Mouse (Mus musculus): ENCODE measurements around the gene Mdm2. TPM values are rescaled to one million over a fixed set of nuclear protein-coding genes. Genes with fewer than 3 reads are reported as not detected.
A peak's percentile ranks its signal among the peaks of the same experiment; 100 is the strongest.
"Not testable (repeated sequence)": the region's sequence is repeated elsewhere in the genome, so short reads cannot be mapped to it uniquely, and the experiment has no call there.

Mdm2 gene
- 57.9 and 63.5 TPM in 2 replicates for polyA plus RNA-seq (2014; fragmentation: Nextera tagmentation; extraction: Ambion mirVana)

DNA sequence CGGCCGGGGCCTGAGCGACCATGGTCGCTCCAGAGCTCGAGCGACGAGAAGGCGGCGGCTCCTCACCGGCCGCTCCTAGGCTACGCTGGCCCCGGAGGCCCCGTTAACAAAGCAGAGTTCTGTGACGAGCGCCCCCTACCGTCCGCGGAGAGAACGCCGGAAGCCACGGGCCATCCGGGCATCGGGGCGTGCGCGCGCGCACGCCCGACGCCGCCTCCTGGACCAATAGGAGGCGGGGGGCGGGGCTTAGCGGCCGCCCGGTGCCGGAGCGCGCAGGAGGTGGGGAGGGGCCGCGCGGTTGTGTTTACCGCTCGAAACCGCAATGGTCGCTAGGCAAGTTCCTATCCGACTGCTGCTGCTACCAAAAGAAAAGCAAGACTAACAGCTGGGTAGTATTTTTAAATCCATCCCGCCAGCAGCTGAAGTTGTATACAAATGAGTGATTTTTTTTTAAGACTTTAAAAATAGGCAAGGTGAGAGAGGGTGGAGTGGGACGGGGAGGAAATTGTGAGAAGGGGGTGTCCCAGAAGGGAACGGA is at the start of gene Mdm2:
TSS of gene Mdm2 (minus strand) at position 155 of the 538 bp plus-strand sequence.
- Histone ChIP-seq H3K27me3 (ENCODE audit: control insufficient read depth, insufficient read depth, low read length) (no peaks in the 10 kb centered on the region), H3K4me3 (ENCODE audit: low read depth, low read length) (peak within 1 kb of the TSS; percentile 93), H3K4me1 (ENCODE audit: control insufficient read depth, insufficient read depth, low read length) (peaks cover 20% of the 10 kb centered on the region; the same call in 1 of the 2 replicates), H3K9ac (replicated peaks; ENCODE audit: low read depth, low read length) (peak within 1 kb of the TSS; percentile 100), H3K36me3 (ENCODE audit: control insufficient read depth, insufficient read depth, low read length) (no peaks in the 10 kb centered on the region; the same call in 1 of the 2 replicates), H3K9me3 (ENCODE audit: control insufficient read depth, low read length) (no peaks in the 10 kb centered on the region), H3K4me2 (ENCODE audit: low read depth, low read length) (peak within 1 kb of the TSS; percentile 81), H3K27ac (ENCODE audit: low read depth, low read length) (peak within 1 kb of the TSS; percentile 99)
- under 1% methylated on average over 48 of the region's 52 CpGs for WGBS
- ATAC-seq (ENCODE audit: low read depth) = peak; percentile 93

DNA sequence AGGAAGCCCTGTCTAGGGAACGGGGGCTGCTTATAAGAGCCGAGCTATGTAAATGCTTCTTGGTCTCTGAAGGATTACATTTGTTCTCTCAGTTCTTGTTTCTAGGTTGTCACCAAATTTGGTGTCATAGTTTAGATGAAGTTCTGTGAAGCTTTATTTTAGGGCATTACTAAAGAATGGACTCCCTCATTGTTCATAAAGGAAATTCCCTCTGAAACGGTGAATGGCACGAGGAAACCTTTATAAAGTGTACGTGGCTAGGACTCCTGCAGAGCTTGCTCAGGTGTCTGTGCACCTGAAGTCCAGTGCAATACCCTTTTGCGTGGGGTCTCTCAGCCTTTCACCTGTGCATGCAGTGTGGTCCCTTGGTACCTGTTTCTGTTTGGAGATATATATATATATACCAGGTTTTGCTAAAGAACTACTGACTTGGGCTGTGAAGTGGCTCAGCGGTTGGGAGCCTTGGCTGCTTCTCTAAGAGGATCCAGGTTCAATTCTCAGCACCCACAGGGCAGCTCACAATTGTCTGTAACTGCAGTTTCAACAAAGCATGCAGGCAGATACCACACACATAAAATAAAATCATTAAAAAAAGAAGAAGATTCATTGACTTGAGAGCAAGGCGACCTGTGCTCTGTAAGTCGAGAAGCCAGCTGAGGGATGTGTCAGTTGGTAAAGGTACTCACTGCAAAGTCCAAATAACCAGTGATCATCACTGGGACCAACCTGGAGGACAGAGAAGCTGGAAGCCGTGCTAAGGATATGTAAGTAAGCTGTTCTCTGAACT is 49.5 kb upstream of the Mdm2 start:
- WGBS = 94% methylated on average over 10 of the region's 10 CpGs
- H3K36me3 ChIP-seq (ENCODE audit: control insufficient read depth, insufficient read depth, low read length) = peaks cover 59% of the 10 kb centered on the region

GRCm38 (mm10) chr10:117758749-117759727 is 48.5 kb upstream of the Mdm2 start:
- Histone ChIP-seq H3K4me2 (ENCODE audit: low read depth, low read length) (no peak overlapping the region), H3K4me3 (ENCODE audit: low read depth, low read length) (no peak overlapping the region), H3K9me3 (ENCODE audit: control insufficient read depth, low read length) (no peaks in the 10 kb centered on the region), H3K36me3 (ENCODE audit: control insufficient read depth, insufficient read depth, low read length) (peaks cover 64% of the 10 kb centered on the region), H3K27me3 (ENCODE audit: control insufficient read depth, insufficient read depth, low read length) (no peaks in the 10 kb centered on the region), H3K27ac (ENCODE audit: low read depth, low read length) (no peak overlapping the region), H3K9ac (replicated peaks; ENCODE audit: low read depth, low read length) (no peak overlapping the region), H3K4me1 (ENCODE audit: control insufficient read depth, insufficient read depth, low read length) (no peaks in the 10 kb centered on the region)
- ATAC-seq (ENCODE audit: low read depth) = no peak
- WGBS = 92% methylated on average over 18 of the region's 18 CpGs

More for the DNA sequence above, 49.5 kb upstream of the Mdm2 start:
- no peaks in the 10 kb centered on the region for H3K9me3 ChIP-seq (ENCODE audit: control insufficient read depth, low read length)
- H3K9ac ChIP-seq (replicated peaks; ENCODE audit: low read depth, low read length) = no peak overlapping the region
- no peak overlapping the region for H3K27ac ChIP-seq (ENCODE audit: low read depth, low read length)
- H3K4me2 ChIP-seq (ENCODE audit: low read depth, low read length) = no peak overlapping the region
- ATAC-seq (ENCODE audit: low read depth) = no peak
- H3K4me3 ChIP-seq (ENCODE audit: low read depth, low read length) = no peak overlapping the region
- H3K4me1 ChIP-seq (ENCODE audit: control insufficient read depth, insufficient read depth, low read length) = no peaks in the 10 kb centered on the region
- no peaks in the 10 kb centered on the region for H3K27me3 ChIP-seq (ENCODE audit: control insufficient read depth, insufficient read depth, low read length)

DNA sequence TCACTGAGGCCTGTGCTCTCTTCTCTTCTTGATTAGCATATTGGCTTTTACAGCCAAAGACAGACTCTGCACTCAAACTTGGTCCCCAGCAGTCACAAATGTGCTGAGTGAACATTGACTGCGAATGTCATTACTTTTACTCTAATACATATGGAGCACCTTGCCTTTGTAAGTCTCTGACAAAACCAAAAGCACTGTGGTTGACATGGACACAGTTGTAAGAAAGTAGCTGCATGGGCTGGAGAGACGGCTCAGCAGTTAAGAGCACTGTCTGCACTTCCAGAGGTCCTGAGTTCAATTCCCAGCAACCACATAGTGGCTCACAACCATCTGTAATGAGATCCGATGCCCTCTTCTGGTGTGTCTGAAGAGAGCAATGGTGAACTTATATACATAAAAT is 47.8 kb upstream of the Mdm2 start:
- not testable (repeated sequence) for H3K4me3 ChIP-seq (ENCODE audit: low read depth, low read length); H3K9ac ChIP-seq (replicated peaks; ENCODE audit: low read depth, low read length); ATAC-seq (ENCODE audit: low read depth); H3K27ac ChIP-seq (ENCODE audit: low read depth, low read length); H3K4me2 ChIP-seq (ENCODE audit: low read depth, low read length); H3K9me3 ChIP-seq (ENCODE audit: control insufficient read depth, low read length); H3K27me3 ChIP-seq (ENCODE audit: control insufficient read depth, insufficient read depth, low read length); H3K4me1 ChIP-seq (ENCODE audit: control insufficient read depth, insufficient read depth, low read length)
- H3K36me3 ChIP-seq (ENCODE audit: control insufficient read depth, insufficient read depth, low read length) = peaks cover 64% of the 10 kb centered on the region
- WGBS = 99% methylated on average over 3 of the region's 3 CpGs

DNA sequence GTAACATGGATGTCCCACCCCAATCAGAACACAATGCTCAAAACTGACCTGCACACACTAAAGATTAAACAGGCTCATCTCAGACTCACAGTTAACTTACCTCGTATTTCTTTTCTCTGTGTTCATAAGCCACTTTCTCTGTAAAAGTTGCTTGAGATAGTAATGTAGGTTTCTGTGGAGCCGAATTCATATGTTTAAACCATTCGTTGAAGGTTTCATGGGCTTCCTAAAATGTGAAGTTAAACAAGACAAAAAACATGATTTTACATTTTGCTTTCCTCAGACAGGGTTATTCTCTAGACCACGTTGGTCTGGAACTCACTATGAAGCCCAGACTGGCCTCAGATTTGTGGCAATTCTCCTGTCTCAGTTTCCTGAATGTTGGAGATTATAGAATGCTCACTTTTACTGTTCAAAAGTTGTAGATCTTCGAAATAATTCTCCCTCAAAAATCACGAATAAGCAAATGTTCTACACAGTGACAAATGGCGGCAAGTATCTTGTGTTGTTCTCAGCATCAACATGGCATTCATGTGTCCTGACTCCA is 47.3 kb upstream of the Mdm2 start:
- Histone ChIP-seq H3K4me3 (ENCODE audit: low read depth, low read length) (no peak overlapping the region), H3K27ac (ENCODE audit: low read depth, low read length) (no peak overlapping the region), H3K36me3 (ENCODE audit: control insufficient read depth, insufficient read depth, low read length) (peaks cover 61% of the 10 kb centered on the region), H3K9me3 (ENCODE audit: control insufficient read depth, low read length) (no peaks in the 10 kb centered on the region), H3K9ac (replicated peaks; ENCODE audit: low read depth, low read length) (no peak overlapping the region), H3K4me1 (ENCODE audit: control insufficient read depth, insufficient read depth, low read length) (no peaks in the 10 kb centered on the region), H3K4me2 (ENCODE audit: low read depth, low read length) (no peak overlapping the region), H3K27me3 (ENCODE audit: control insufficient read depth, insufficient read depth, low read length) (no peaks in the 10 kb centered on the region)
- WGBS = 97% methylated on average over 7 of the region's 7 CpGs
- ATAC-seq (ENCODE audit: low read depth) = no peak

GRCm38 (mm10) chr10:117757259-117757658 is 46.7 kb upstream of the Mdm2 start:
- no peaks in the 10 kb centered on the region for H3K9me3 ChIP-seq (ENCODE audit: control insufficient read depth, low read length)
- no peaks in the 10 kb centered on the region for H3K4me1 ChIP-seq (ENCODE audit: control insufficient read depth, insufficient read depth, low read length)
- no peak overlapping the region for H3K9ac ChIP-seq (replicated peaks; ENCODE audit: low read depth, low read length)
- no peak overlapping the region for H3K4me2 ChIP-seq (ENCODE audit: low read depth, low read length)
- no peak for ATAC-seq (ENCODE audit: low read depth)
- H3K4me3 ChIP-seq (ENCODE audit: low read depth, low read length) = no peak overlapping the region
- WGBS = 94% methylated on average over 1 of the region's 1 CpGs
- H3K36me3 ChIP-seq (ENCODE audit: control insufficient read depth, insufficient read depth, low read length) = peaks cover 60% of the 10 kb centered on the region
- H3K27ac ChIP-seq (ENCODE audit: low read depth, low read length) = no peak overlapping the region
- H3K27me3 ChIP-seq (ENCODE audit: control insufficient read depth, insufficient read depth, low read length) = no peaks in the 10 kb centered on the region

GRCm38 (mm10) chr10:117756784-117757183 is 46.2 kb upstream of the Mdm2 start:
- Histone ChIP-seq H3K9ac (replicated peaks; ENCODE audit: low read depth, low read length) (no peak overlapping the region), H3K36me3 (ENCODE audit: control insufficient read depth, insufficient read depth, low read length) (peaks cover 56% of the 10 kb centered on the region), H3K4me3 (ENCODE audit: low read depth, low read length) (no peak overlapping the region), H3K9me3 (ENCODE audit: control insufficient read depth, low read length) (no peaks in the 10 kb centered on the region), H3K27me3 (ENCODE audit: control insufficient read depth, insufficient read depth, low read length) (no peaks in the 10 kb centered on the region), H3K27ac (ENCODE audit: low read depth, low read length) (no peak overlapping the region), H3K4me2 (ENCODE audit: low read depth, low read length) (no peak overlapping the region), H3K4me1 (ENCODE audit: control insufficient read depth, insufficient read depth, low read length) (no peaks in the 10 kb centered on the region)
- ATAC-seq (ENCODE audit: low read depth) = no peak
- 96% methylated on average over 5 of the region's 5 CpGs for WGBS

- Histone ChIP-seq H3K9ac (replicated peaks; ENCODE audit: low read depth, low read length) (no peak overlapping the region), H3K9me3 (ENCODE audit: control insufficient read depth, low read length) (no peaks in the 10 kb centered on the region), H3K36me3 (ENCODE audit: control insufficient read depth, insufficient read depth, low read length) (peaks cover 47% of the 10 kb centered on the region), H3K27ac (ENCODE audit: low read depth, low read length) (no peak overlapping the region), H3K4me3 (ENCODE audit: low read depth, low read length) (no peak overlapping the region), H3K4me2 (ENCODE audit: low read depth, low read length) (no peak overlapping the region), H3K4me1 (ENCODE audit: control insufficient read depth, insufficient read depth, low read length) (no peaks in the 10 kb centered on the region), H3K27me3 (ENCODE audit: control insufficient read depth, insufficient read depth, low read length) (no peaks in the 10 kb centered on the region)
- ATAC-seq (ENCODE audit: low read depth) = no peak
- WGBS = 94% methylated on average over 11 of the region's 11 CpGs
Measured at GRCm38 (mm10) chr10:117755799-117756467, 45.4 kb upstream of the Mdm2 start.

Measured in neural tube, embryonic 14.5 days (tissue).